Mouse (Mus musculus) induced T-regulatory cell, adult 2 months (primary cell): ENCODE measurements around the gene Cdkl3.
"Not testable (repeated sequence)": the region's sequence is repeated elsewhere in the genome, so short reads cannot be mapped to it uniquely, and the experiment has no call there.

ENCODE experiments used
- DNase-seq: peaks from one replicate; pipeline ENCODE4 v3.0.0-alpha.2; 2012; ENCODE audit warnings: low read depth

The Cdkl3 gene

DNA sequence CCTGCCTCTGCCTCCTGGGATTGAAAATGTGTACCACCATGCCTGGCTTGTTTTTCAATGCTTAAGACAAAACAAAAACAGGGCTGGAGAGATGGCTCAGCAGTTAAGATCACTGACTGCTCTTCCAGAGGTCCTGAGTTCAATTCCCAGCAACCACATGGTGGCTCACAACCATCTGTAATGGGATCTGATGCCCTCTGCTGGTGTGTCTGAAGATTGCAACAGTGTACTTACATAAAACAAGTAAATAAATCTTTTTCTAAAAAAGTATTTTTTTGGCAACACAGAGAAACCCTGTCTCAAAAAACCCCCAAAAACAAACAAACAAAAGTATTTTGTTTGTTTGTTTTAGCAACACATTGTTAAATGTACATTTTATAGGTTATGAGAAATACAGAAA lies 116.4 kb downstream of the Cdkl3 start:
- DNase-seq = not testable (repeated sequence)

- no peak for DNase-seq
Measured at GRCm38 (mm10) chr11:52122045-52122444, 118.0 kb downstream of the Cdkl3 start.

- DNase-seq = no peak
Measured at GRCm38 (mm10) chr11:52124468-52124867, 120.4 kb downstream of the Cdkl3 start.

GRCm38 (mm10) chr11:52127169-52127568 lies 123.1 kb downstream of the Cdkl3 start:
- DNase-seq = no peak

GRCm38 (mm10) chr11:52127760-52128159 lies 123.7 kb downstream of the Cdkl3 start:
- DNase-seq = no peak

DNA sequence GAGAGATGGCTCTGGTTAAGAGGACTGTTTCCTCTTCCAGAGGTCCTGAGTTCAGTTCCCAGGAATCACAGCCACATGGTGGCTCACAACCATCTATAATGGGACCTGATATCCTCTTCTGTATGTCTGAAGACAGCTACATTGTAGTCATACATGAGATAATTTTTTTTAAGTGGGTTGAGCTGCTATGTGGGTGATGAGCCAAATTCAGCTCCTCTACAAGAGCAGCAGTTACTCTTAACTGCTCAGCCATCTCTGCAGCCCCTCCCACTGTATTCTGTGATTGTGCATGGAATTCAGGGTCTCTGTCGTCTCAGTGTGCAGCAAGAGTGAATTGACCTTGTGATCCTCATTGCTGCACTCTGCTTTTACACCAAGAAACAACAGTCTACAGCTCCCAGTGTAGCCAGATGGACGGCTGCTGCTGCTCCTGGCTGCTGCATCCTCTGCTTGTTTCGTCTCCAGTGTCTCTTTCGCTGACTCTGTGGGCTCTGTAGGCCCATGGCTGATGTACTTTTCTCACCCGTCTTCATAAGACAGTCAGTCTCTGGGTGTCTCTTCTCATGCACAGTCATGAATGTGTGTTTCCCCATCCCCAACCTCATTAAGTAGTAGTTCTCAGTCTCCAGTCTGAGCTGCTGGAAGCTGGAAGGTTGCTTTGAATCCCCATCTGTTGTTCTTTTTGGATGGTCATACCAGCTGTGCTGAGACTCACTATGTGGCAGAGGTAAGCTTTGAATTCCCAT lies 124.5 kb downstream of the Cdkl3 start:
- no peak for DNase-seq

DNA sequence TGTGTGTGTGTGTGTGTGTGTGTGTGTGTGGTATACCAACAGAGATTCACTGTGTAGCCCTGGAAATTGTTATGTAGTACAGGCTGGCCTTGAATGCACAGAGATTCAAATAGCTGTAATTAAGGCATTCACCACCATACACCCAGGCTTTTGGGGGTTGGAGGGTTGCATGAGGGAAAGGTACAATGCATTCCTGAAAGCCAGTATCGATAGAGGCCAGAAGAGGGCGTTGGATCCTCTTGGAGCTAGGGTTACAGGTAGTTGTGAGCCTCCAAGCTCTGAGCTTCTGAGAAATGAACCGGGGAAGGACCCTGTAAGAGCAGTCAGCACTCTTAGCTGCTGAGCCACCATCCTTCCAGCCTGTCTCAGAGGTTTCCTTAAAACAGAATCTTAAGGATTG lies 125.2 kb downstream of the Cdkl3 start:
- no peak for DNase-seq

GRCm38 (mm10) chr11:52129621-52130450 lies 125.8 kb downstream of the Cdkl3 start:
- DNase-seq = no peak

DNA sequence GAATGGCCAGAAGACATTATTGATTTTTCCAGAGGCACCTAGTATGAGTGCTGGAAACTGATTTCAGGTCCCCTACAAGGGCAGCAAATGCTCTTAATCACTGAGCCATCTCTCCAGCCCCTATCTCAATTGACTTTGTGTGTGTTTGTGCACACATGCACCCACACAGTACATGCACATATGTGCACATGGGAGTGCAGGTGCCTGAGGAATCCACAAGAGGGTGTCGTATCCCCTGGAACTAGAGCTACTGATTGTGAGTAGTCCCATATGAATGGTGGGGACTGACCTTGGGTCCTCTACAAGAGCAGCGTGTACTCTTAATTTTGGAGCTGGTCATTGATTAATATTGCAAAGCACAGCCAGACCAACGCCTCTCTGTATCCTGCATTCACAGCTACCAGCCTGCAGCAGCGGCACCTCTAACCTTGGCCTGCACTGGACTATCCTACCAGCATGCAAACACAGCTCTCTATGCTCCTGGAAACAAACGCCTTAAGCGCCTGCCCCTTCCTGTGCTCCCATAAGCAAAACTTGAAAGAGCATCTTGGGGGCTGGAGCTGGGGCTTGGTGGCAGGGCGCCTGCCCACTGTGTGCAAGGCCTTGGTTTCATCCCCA lies 126.5 kb downstream of the Cdkl3 start:
- peak; percentile 34 for DNase-seq
